Mouse (Mus musculus): Measurements from ENCODE around the gene Oser1. TPM values are rescaled to one million over a fixed set of nuclear protein-coding genes. Genes with fewer than 3 reads are reported as not detected.
A peak's percentile ranks its signal among the peaks of the same experiment; 100 is the strongest.
"Not testable (repeated sequence)": the region's sequence is repeated elsewhere in the genome, so short reads cannot be mapped to it uniquely, and the experiment has no call there.

Oser1 gene
- polyA plus RNA-seq, 1 experiment from 2014 or later = 85.8 TPM

DNA sequence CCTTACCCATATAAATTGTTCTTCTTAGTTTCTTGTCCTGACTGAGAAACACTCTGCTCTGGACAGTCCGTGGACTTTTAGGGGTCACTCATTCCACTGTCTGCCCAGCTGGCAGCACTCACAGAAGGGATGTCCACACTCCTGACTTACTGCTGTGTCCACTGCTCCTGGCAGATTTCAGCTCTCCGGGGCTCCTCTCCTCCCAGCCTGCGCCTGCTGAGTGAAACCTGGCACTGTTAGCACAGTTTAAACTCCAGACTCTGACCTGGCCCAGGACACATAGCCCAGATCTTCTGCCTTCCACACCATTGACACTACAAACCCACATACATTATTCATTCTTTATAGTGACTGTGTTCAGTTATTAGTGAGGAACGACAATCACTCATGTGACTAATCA, 39.5 kb upstream of the Oser1 start:
- Histone ChIP-seq H3K4me3 (ENCODE audit: low read length) (no peak overlapping the region), H3K4me2 (ENCODE audit: low read depth, low read length) (no peak overlapping the region), H3K9me3 (ENCODE audit: control insufficient read depth, low read length) (no peaks in the 10 kb centered on the region), H3K9ac (ENCODE audit: low read depth, low read length) (no peak overlapping the region), H3K27me3 (replicated peaks; ENCODE audit: control insufficient read depth, insufficient read depth, low read length) (peaks cover 2% of the 10 kb centered on the region; the same call in 1 of the 2 replicates), H3K4me1 (ENCODE audit: control insufficient read depth, insufficient read depth, low read length) (no peaks in the 10 kb centered on the region), H3K27ac (ENCODE audit: low read length) (no peak overlapping the region), H3K36me3 (ENCODE audit: control insufficient read depth, insufficient read depth, low read length) (peaks cover 4% of the 10 kb centered on the region; the same call in 1 of the 2 replicates)
- ATAC-seq = no peak
- 72% methylated on average over 4 of the region's 4 CpGs for WGBS

DNA sequence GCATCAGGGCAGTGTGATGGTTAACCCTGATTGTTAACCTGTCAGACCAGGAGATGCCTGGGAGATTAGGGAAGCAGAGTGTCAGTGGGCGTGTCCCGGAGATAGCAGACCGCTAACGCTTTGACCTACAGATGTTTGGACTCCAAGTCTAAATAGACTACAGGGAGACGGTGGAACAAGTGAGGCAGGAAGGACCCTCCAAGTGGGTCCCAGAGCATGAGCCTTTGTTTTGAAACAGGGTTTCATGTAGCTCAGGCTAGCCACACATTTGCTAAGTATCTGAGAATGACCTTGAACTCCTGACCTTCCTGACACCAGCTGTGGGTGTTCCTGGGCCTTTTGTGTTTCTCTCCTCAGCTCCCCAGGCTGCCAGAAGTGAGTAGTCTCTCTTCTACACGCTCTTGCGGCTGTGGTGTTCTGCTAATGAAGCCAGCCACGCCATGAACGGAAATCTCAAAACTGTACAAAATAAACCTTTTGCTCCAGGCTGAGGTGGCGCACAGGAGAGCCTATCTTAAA, 38.8 kb upstream of the Oser1 start:
- H3K4me1 ChIP-seq (ENCODE audit: control insufficient read depth, insufficient read depth, low read length) = no peaks in the 10 kb centered on the region
- H3K27me3 ChIP-seq (replicated peaks; ENCODE audit: control insufficient read depth, insufficient read depth, low read length) = peaks cover 2% of the 10 kb centered on the region; the same call in 1 of the 2 replicates
- H3K36me3 ChIP-seq (ENCODE audit: control insufficient read depth, insufficient read depth, low read length) = no peaks in the 10 kb centered on the region
- H3K27ac ChIP-seq (ENCODE audit: low read length) = no peak overlapping the region
- no peak for ATAC-seq
- no peak overlapping the region for H3K4me2 ChIP-seq (ENCODE audit: low read depth, low read length)
- H3K4me3 ChIP-seq (ENCODE audit: low read length) = no peak overlapping the region
- H3K9ac ChIP-seq (ENCODE audit: low read depth, low read length) = no peak overlapping the region
- H3K9me3 ChIP-seq (ENCODE audit: control insufficient read depth, low read length) = no peaks in the 10 kb centered on the region
- WGBS = 49% methylated on average over 10 of the region's 10 CpGs

DNA sequence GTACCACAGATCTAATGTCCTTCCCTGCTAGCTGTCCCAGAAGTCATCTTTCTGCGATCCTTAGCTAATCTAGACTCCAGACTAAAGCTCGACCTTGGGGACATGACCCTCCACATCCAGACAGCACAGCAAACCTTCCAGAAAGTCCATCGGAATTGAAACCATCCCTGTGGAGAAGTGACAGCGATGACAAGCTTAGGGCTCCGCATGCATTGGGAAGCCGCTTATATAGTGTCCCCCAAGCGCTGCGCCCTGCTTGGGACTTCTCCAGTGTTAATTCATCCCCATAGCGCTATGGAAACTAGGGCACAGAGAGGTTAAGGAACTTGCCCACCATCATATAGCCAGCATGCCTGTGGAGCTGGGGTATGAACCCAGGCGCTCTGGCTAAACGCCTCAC, 38.3 kb upstream of the Oser1 start:
- Histone ChIP-seq H3K4me1 (ENCODE audit: control insufficient read depth, insufficient read depth, low read length) (no peaks in the 10 kb centered on the region), H3K27ac (ENCODE audit: low read length) (no peak overlapping the region), H3K9me3 (ENCODE audit: control insufficient read depth, low read length) (no peaks in the 10 kb centered on the region), H3K4me3 (ENCODE audit: low read length) (no peak overlapping the region), H3K9ac (ENCODE audit: low read depth, low read length) (no peak overlapping the region), H3K27me3 (replicated peaks; ENCODE audit: control insufficient read depth, insufficient read depth, low read length) (peaks cover 2% of the 10 kb centered on the region; the same call in 1 of the 2 replicates), H3K36me3 (ENCODE audit: control insufficient read depth, insufficient read depth, low read length) (no peaks in the 10 kb centered on the region), H3K4me2 (ENCODE audit: low read depth, low read length) (no peak overlapping the region)
- no peak for ATAC-seq
- 70% methylated on average over 11 of the region's 11 CpGs for WGBS

DNA sequence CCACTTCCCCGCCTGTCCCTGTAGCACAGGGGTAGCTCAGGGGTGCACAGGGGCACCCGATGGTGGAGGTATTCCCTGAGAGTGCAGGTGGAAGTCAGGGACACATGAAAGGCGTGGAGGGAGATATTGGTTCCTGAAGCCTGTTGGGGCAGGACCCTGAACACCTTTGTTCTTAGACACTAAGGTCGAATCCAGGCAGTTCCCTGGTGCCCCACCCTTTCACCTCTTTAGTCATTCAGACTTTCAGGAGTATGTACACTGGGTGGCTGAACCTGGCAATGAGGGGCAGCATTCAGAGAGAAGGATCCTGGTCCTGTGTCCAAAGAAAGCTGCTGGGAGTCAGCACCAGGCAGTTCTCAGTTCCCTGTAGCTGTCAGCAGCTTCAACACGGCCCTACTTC, 37.9 kb upstream of the Oser1 start:
- H3K4me2 ChIP-seq (ENCODE audit: low read depth, low read length) = no peak overlapping the region
- H3K4me3 ChIP-seq (ENCODE audit: low read length) = no peak overlapping the region
- peaks cover 2% of the 10 kb centered on the region; the same call in 1 of the 2 replicates for H3K27me3 ChIP-seq (replicated peaks; ENCODE audit: control insufficient read depth, insufficient read depth, low read length)
- no peaks in the 10 kb centered on the region for H3K9me3 ChIP-seq (ENCODE audit: control insufficient read depth, low read length)
- H3K36me3 ChIP-seq (ENCODE audit: control insufficient read depth, insufficient read depth, low read length) = no peaks in the 10 kb centered on the region
- ATAC-seq = no peak; the same call in 1 of the 2 replicates
- WGBS = 59% methylated on average over 5 of the region's 5 CpGs
- no peak overlapping the region for H3K9ac ChIP-seq (ENCODE audit: low read depth, low read length)
- H3K27ac ChIP-seq (ENCODE audit: low read length) = no peak overlapping the region
- H3K4me1 ChIP-seq (ENCODE audit: control insufficient read depth, insufficient read depth, low read length) = no peaks in the 10 kb centered on the region

DNA sequence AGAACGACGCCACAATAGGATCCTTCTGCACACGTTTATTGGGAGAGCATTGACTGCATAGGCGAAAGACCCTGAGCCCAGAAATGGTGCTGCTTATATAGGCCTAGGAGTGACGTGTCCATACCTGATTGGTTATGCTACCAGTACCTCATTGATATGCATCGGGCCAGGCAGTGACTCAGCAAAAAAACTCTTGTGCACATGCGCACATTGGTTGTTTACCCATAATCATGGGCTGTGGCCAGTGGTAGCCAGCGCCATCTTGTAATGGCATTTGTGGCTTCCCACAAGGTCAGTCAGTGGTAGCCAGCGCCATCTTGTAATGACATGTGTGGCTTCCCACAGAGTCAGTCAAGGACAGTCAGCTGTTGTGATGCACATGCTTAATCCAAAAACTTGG, 36.8 kb upstream of the Oser1 start:
- H3K9me3 ChIP-seq (ENCODE audit: control insufficient read depth, low read length); H3K4me2 ChIP-seq (ENCODE audit: low read depth, low read length); H3K4me3 ChIP-seq (ENCODE audit: low read length); H3K4me1 ChIP-seq (ENCODE audit: control insufficient read depth, insufficient read depth, low read length); ATAC-seq; H3K27me3 ChIP-seq (replicated peaks; ENCODE audit: control insufficient read depth, insufficient read depth, low read length); H3K9ac ChIP-seq (ENCODE audit: low read depth, low read length); H3K27ac ChIP-seq (ENCODE audit: low read length); H3K36me3 ChIP-seq (ENCODE audit: control insufficient read depth, insufficient read depth, low read length): not testable (repeated sequence)
- 92% methylated on average over 9 of the region's 9 CpGs for WGBS

DNA sequence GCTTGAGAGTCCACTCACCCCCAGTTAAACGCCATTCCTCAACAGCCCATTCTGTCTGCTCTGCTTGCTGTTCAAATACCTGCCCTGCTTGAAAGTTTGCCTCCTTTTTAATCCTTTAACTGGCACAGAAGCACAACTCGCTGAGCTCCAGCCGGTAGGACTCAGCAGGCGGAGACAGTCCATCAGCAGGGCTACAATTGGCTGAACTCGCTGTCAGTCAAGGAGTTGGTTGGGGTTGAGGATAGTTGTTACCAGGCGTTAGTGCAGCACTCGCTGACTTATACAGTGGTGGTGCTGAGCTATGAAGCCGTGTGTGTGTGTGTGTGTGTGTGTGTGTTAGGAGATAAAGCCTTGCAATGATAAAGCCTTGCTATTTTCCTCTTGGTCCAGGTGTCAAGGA, 36.1 kb upstream of the Oser1 start:
- Histone ChIP-seq H3K9me3 (ENCODE audit: control insufficient read depth, low read length) (no peaks in the 10 kb centered on the region), H3K4me1 (ENCODE audit: control insufficient read depth, insufficient read depth, low read length) (no peaks in the 10 kb centered on the region), H3K4me2 (ENCODE audit: low read depth, low read length) (no peak overlapping the region), H3K36me3 (ENCODE audit: control insufficient read depth, insufficient read depth, low read length) (no peaks in the 10 kb centered on the region), H3K27ac (ENCODE audit: low read length) (no peak overlapping the region), H3K9ac (ENCODE audit: low read depth, low read length) (no peak overlapping the region), H3K27me3 (replicated peaks; ENCODE audit: control insufficient read depth, insufficient read depth, low read length) (peaks cover 2% of the 10 kb centered on the region; the same call in 1 of the 2 replicates), H3K4me3 (ENCODE audit: low read length) (no peak overlapping the region)
- ATAC-seq = no peak
- 88% methylated on average over 8 of the region's 8 CpGs for WGBS

DNA sequence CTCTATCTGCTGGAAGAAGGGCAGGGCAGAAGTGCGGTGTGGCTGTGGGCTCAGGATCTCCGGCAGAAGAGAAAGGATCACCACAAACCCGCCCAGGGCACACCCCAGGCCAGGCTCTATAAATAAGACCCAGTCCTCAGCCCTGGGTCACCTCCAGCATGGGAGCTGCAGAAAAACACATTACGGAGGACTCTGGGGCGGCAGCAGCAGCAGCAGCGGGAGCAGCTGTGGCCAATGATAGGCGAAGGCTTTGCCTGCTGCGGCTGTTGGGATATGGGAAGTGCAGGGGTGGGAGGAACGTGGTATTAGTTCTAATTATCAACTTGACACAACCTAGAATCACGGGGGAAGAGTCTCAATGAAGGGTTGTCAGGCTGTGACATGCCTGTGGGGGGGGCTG, 34.9 kb upstream of the Oser1 start:
- Histone ChIP-seq H3K9me3 (ENCODE audit: control insufficient read depth, low read length) (no peaks in the 10 kb centered on the region), H3K27me3 (replicated peaks; ENCODE audit: control insufficient read depth, insufficient read depth, low read length) (peaks cover 2% of the 10 kb centered on the region; the same call in 1 of the 2 replicates), H3K9ac (ENCODE audit: low read depth, low read length) (no peak overlapping the region), H3K4me1 (ENCODE audit: control insufficient read depth, insufficient read depth, low read length) (no peaks in the 10 kb centered on the region), H3K36me3 (ENCODE audit: control insufficient read depth, insufficient read depth, low read length) (no peaks in the 10 kb centered on the region), H3K4me3 (ENCODE audit: low read length) (no peak overlapping the region), H3K27ac (ENCODE audit: low read length) (no peak overlapping the region), H3K4me2 (ENCODE audit: low read depth, low read length) (no peak overlapping the region)
- WGBS = 42% methylated on average over 10 of the region's 10 CpGs
- no peak for ATAC-seq

DNA sequence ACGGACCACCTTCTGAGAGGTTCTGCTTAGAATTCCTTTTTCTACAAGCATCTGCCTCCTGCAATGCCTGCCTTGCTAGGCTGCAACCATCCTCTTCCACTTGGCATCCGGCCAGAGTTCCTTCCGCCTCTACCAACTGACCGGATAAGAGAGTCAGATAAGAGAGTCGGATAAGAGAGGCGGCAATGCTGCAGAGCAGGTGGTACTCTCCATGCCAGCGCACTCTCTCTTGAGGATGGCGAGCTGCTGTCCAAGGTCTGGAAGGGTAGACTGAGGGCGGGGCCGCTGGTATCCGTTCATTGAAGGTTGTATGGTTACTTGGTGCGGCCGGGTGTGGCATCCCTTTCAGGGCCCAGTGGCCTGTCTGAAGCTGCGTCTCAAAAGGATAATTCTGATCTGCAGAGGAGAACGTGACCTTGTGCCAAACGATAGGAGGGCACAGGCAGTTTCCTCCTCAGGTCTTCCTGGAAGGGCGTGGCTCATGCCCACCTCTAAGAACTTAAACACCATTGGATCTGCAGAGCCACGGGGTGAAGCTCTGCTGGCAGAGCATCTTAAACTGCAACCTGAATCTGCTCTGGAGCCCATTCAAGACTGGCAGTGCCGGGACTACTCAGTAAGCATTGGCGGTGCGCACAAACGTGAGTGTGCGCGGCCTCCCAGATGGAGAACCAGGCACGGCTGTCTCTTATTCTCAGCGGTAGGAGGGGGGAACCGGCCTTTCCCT, 34.2 kb upstream of the Oser1 start:
- ATAC-seq = peak; percentile 79
- no peak overlapping the region for H3K9ac ChIP-seq (ENCODE audit: low read depth, low read length)
- no peak overlapping the region for H3K4me3 ChIP-seq (ENCODE audit: low read length)
- H3K27me3 ChIP-seq (replicated peaks; ENCODE audit: control insufficient read depth, insufficient read depth, low read length) = peaks cover 2% of the 10 kb centered on the region; the same call in 1 of the 2 replicates
- no peaks in the 10 kb centered on the region for H3K36me3 ChIP-seq (ENCODE audit: control insufficient read depth, insufficient read depth, low read length)
- H3K4me1 ChIP-seq (ENCODE audit: control insufficient read depth, insufficient read depth, low read length) = no peaks in the 10 kb centered on the region
- H3K9me3 ChIP-seq (ENCODE audit: control insufficient read depth, low read length) = no peaks in the 10 kb centered on the region
- no peak overlapping the region for H3K4me2 ChIP-seq (ENCODE audit: low read depth, low read length)
- 40% methylated on average over 27 of the region's 27 CpGs for WGBS
- no peak overlapping the region for H3K27ac ChIP-seq (ENCODE audit: low read length)

DNA sequence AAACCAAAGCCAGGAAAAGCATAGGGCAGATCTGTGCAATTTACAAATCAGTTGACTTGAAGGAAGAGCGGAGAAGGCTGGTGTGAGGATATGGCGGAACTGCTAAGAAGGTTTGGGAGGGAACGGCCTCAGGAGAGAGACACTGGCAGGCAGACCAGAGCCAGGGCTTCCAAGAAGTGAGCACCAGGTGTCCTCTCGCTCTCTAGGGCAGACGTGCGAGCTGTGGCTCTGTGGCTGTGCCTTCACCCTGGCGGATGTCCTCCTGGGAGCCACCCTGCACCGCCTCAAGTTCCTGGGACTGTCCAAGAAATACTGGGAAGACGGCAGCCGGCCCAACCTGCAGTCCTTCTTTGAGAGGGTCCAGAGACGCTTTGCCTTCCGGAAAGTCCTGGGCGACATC, 28.9 kb upstream of the Oser1 start:
- Histone ChIP-seq H3K4me3 (ENCODE audit: low read length) (no peak overlapping the region), H3K9me3 (ENCODE audit: control insufficient read depth, low read length) (no peaks in the 10 kb centered on the region), H3K9ac (ENCODE audit: low read depth, low read length) (no peak overlapping the region), H3K27me3 (replicated peaks; ENCODE audit: control insufficient read depth, insufficient read depth, low read length) (no peaks in the 10 kb centered on the region), H3K27ac (ENCODE audit: low read length) (no peak overlapping the region), H3K36me3 (ENCODE audit: control insufficient read depth, insufficient read depth, low read length) (no peaks in the 10 kb centered on the region), H3K4me2 (ENCODE audit: low read depth, low read length) (no peak overlapping the region), H3K4me1 (ENCODE audit: control insufficient read depth, insufficient read depth, low read length) (no peaks in the 10 kb centered on the region)
- no peak for ATAC-seq
- WGBS = 84% methylated on average over 13 of the region's 13 CpGs
